Mouse (Mus musculus) layer of hippocampus, postnatal 25 days (tissue): ENCODE results near the gene Vasp. TPM values are rescaled to one million over a fixed set of nuclear protein-coding genes. Genes with fewer than 3 reads are reported as not detected.

Experiments used
- DNase-seq, 2 experiments: peaks; one replicate each; pipeline ENCODE4 v3.0.0; 2022; ENCODE audit warnings: mixed read lengths in 2 of 2, low spot score in 1 of 2; ENCODE audit errors: extremely low spot score in 1 of 2
- total RNA-seq, 2 experiments: library from RNA; stranded (reverse); gene quantifications; 2 replicates each; pipeline ENCODE4 v1.2.3; 2021

The Vasp gene
- total RNA-seq, 2 experiments from 2014 or later: 15.2 to 16.3 TPM

GRCm38 (mm10) chr7:19217492-19217891 lies 54.1 kb downstream of the Vasp start:
- no peak for DNase-seq

- no peak for DNase-seq
Observed at GRCm38 (mm10) chr7:19214940-19215339, 56.7 kb downstream of the Vasp start.

DNA sequence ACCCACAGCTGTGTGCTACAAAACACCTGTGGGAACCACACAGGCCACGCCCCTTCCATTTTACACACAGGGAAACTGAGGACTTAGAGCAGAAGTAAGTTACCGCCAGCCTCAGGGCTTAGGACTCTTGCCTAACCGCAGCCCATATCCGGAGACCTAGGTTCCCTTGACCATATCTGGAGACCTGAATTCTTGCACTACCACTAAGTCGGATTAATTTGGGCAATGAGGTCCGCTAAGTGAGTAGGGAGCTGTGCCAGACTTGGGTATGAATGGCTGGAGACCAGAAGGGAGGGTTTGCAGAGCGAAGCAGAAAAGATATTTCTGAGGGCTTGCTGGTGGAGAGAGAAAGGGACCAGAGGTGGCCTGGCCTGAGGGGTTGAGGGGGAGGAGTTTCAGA lies 57.2 kb downstream of the Vasp start:
- no peak for DNase-seq

DNA sequence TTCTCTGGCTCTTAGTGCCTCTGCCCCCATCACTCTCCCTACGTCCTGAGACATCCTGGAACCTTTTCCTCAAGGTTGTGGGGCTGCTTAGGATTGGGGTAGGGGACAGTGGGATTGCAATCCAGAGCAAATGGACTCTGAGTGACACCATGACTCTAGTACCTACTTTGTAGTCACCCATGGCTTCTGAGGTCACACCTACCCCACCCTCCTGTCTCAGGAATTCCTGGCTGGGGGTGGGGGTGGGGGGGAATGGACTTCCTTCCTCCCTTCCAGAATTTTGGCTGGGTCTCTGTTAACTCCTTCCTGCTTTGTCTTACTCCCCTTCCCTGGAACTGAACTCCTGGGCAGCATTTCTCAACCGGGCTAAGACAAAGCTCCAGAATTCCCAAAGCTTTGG lies 58.2 kb downstream of the Vasp start:
- DNase-seq: no peak

GRCm38 (mm10) chr7:19211996-19212755 lies 59.4 kb downstream of the Vasp start, which contains the start of gene Gpr4:
TSS of gene Gpr4 (plus strand) at chr7:19212538.
- no peak for DNase-seq

GRCm38 (mm10) chr7:19211041-19211675 lies 60.5 kb downstream of the Vasp start:
- DNase-seq: no peak

DNA sequence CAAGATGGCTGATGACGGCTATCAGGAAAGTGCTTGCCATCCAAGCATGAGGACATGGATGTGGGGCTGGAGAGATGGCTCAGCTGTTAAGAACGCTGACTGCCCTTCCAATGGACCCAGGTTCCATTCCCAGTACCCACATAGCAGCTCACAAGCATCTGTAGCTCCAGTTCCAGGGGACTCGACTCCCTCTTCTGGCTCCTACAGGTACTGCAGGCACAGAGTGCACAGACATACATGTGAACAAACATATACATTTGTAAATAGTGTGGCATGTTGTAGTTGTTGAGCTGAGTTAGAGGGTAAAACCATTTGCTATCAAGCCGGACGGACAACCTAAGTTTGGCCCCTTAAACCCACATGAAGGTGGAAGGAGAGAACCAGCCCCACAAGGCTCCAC lies 61.6 kb downstream of the Vasp start:
- no peak for DNase-seq

DNA sequence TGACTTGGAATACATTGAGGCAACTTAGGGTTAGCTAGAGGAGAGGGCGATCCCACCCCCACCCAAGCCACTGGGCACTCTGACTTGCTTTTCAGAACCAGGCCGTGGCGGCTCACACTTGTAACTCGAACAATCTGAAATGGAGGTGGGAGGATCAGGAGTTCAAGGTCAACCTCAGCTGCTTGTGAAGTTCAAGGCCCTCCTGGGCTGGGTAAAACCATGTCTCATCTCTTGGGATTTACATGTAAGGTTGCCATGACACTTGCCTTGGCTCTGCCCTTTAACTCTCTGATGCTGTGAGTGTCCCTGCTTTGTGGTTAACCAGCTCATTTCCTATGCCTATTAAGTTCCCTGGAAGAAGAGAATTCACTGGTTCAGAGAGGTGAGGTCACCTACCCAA lies 62.1 kb downstream of the Vasp start:
- DNase-seq: no peak

- DNase-seq: peak in 1 of 2 experiments; percentile 64
Observed at GRCm38 (mm10) chr7:19208944-19209472, 62.6 kb downstream of the Vasp start.

GRCm38 (mm10) chr7:19208201-19208910 lies 63.3 kb downstream of the Vasp start:
- no peak for DNase-seq

Other genes with a start within 250 kb of the Vasp start
- gene Foxa3, start 248.3 kb downstream of the Vasp start, total RNA-seq: not detected
- 100 to 1,000 TPM; 111 to 113 TPM for gene Sympk, start 247.4 kb downstream of the Vasp start, total RNA-seq
- gene Rsph6a, start 217.1 kb downstream of the Vasp start, total RNA-seq: under 1 TPM in 1 of 2 experiments, not detected in 1; 0.10 TPM
- gene Dmwd, start 195.6 kb downstream of the Vasp start, total RNA-seq: 100 to 1,000 TPM; 151 to 152 TPM
- 10 to 100 TPM; 26.7 to 39.3 TPM for gene Dmpk, start 188.0 kb downstream of the Vasp start, total RNA-seq
- gene Six5, start 177.2 kb downstream of the Vasp start, total RNA-seq: 1 to 10 TPM; 1.8 to 2.6 TPM
- gene Gm4969, start 153.4 kb downstream of the Vasp start, total RNA-seq: under 1 TPM; 0.42 to 0.49 TPM
- gene Fbxo46, start 152.0 kb downstream of the Vasp start, total RNA-seq: 10 to 100 TPM; 13.2 to 14.2 TPM
- gene Qpctl, start 122.5 kb downstream of the Vasp start, total RNA-seq: 10 to 100 TPM; 17.9 to 19.7 TPM
- gene Snrpd2, start 122.1 kb downstream of the Vasp start, total RNA-seq: 10 to 100 TPM; 72.4 to 84.8 TPM
- under 1 TPM; 0.37 to 0.77 TPM for gene Gipr, start 105.7 kb downstream of the Vasp start, total RNA-seq
- 100 to 1,000 TPM; 157 to 164 TPM for gene Eml2, start 95.4 kb downstream of the Vasp start, total RNA-seq
- 1 to 10 TPM; 2.2 to 2.5 TPM for gene Gpr4, start 59.3 kb downstream of the Vasp start, total RNA-seq
- 10 to 100 TPM; 36.5 to 41.5 TPM for gene Opa3, start 43.5 kb downstream of the Vasp start, total RNA-seq
- gene Ppm1n, start 8.2 kb upstream of the Vasp start, total RNA-seq: not detected
- gene Rtn2, start 10.8 kb upstream of the Vasp start, total RNA-seq: 10 to 100 TPM; 85.9 to 96.3 TPM
- 1 to 10 TPM; 5.2 to 9.8 TPM for gene Fosb, start 38.2 kb upstream of the Vasp start, total RNA-seq
- 10 to 100 TPM; 37.8 to 39.1 TPM for gene Ercc1, start 73.0 kb upstream of the Vasp start, total RNA-seq
- gene Cd3eap, start 87.7 kb upstream of the Vasp start, total RNA-seq: 10 to 100 TPM; 17.7 to 18.3 TPM
- gene Ppp1r13l, start 87.9 kb upstream of the Vasp start, total RNA-seq: 1 to 10 TPM; 4.5 to 4.8 TPM
- gene Ercc2, start 110.2 kb upstream of the Vasp start, total RNA-seq: 10 to 100 TPM; 34.5 to 34.9 TPM
- gene Klc3, start 132.3 kb upstream of the Vasp start, total RNA-seq: 1 to 10 TPM; 2.2 to 3.4 TPM
- gene Ckm, start 133.0 kb upstream of the Vasp start, total RNA-seq: not detected
- 100 to 1,000 TPM in 1 of 2 experiments, 10 to 100 TPM in 1; 92.8 to 105 TPM for gene Mark4, start 187.0 kb upstream of the Vasp start, total RNA-seq
- gene Exoc3l2, start 191.5 kb upstream of the Vasp start, total RNA-seq: under 1 TPM; 0.37 to 0.38 TPM
- 1 to 10 TPM; 6.0 to 7.1 TPM for gene Bloc1s3, start 236.6 kb upstream of the Vasp start, total RNA-seq
- gene Trappc6a, start 236.6 kb upstream of the Vasp start, total RNA-seq: 10 to 100 TPM; 20.1 to 21.1 TPM
- under 1 TPM; 0.49 to 0.66 TPM for gene Nkpd1, start 246.0 kb upstream of the Vasp start, total RNA-seq